Mouse (Mus musculus) megakaryocyte, embryonic 14.5 days (primary cell): ENCODE results near the gene Dstyk.

Source experiments
- FLI1 ChIP-seq: IDR thresholded peaks from 2 replicates; pipeline ENCODE4 v1.6.1; 2012; ENCODE audit warnings: low read length, inconsistent platforms, mixed read lengths
- GATA1 ChIP-seq: IDR thresholded peaks from 3 replicates; pipeline ENCODE4 v1.6.1; 2012; ENCODE audit warnings: mixed read lengths, low read length, inconsistent platforms, borderline replicate concordance

GRCm38 (mm10) chr1:132471032-132471431 lies 53.7 kb downstream of the Dstyk start:
- TF ChIP-seq FLI1 (no peak), GATA1 (no peak)
